Mouse (Mus musculus) urinary bladder, postnatal 14 days (tissue): ENCODE results near the gene Reps1.
"Not testable (repeated sequence)": the region's sequence is repeated elsewhere in the genome, so short reads cannot be mapped to it uniquely, and the experiment has no call there.

ENCODE experiments used
- DNase-seq: peaks from one replicate; pipeline ENCODE4 v3.0.0; 2021; ENCODE audit warnings: low spot score

Gene Reps1

GRCm38 (mm10) chr10:18064606-18065228 is 9.1 kb downstream of the Reps1 start:
- DNase-seq = no peak

GRCm38 (mm10) chr10:18066031-18066439 is 10.4 kb downstream of the Reps1 start:
- no peak for DNase-seq

GRCm38 (mm10) chr10:18067761-18068446 is 12.2 kb downstream of the Reps1 start:
- DNase-seq = no peak

DNA sequence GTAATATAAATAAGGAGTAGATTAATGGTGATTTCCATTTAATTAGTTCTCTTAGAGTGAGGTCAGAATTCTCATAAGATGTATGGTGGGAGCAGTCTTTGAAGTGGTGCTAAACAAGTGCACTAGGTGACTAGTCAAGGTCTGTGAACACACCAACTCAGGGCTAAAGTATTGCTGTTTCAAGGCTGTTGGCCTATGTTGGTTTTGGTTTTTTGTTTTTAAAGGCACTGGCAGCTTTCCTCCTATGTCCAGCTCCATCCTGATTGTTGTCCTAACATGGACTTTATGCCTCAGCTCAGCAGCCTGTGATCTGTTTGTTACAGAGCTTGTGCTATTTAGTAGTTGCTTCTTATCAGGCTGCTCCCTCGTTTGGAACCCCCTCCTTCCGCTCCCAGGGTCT is 13.2 kb downstream of the Reps1 start:
- no peak for DNase-seq

GRCm38 (mm10) chr10:18069576-18069975 is 13.9 kb downstream of the Reps1 start:
- DNase-seq = no peak

DNA sequence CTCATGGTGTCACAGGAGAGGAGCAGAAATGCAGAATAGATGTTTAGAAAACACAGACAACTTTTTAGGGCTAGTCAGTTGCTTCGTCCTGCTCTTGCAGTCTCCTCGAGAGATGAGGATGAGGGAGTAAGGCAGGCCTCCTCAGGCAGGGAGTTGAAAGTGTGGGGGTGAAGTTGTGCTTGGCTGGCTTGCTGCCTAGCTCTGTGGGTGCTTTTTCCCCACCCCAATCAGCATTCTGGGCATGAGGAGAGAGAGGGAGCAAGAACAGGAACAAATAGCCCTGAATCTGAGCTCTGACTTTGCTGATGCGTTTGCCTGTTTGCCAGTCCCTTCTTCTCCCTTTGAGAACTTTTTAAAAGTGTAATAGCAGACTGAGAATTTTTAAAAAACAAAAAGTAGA is 14.5 kb downstream of the Reps1 start:
- DNase-seq = peak; percentile 18

GRCm38 (mm10) chr10:18070616-18071015 is 15.0 kb downstream of the Reps1 start:
- no peak for DNase-seq

DNA sequence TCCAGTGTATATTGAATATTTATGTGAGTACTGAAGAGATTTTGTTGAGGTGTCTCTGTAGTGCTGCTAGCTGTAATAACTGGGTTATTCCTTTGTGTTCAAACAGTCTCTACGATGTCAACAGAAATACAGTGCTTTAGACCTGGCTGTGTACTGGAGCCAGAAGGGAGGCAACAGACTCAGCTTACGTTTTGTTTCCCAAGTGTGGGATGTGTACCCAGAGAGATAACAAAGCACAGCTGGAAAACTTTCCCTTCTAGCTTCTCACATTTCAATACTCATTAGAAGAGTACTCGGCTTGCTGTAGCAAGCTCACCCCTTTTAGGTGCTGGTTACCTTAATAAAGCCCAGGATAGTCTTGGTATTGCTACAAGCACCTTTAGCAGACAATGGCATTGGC is 17.2 kb downstream of the Reps1 start:
- DNase-seq = no peak

DNA sequence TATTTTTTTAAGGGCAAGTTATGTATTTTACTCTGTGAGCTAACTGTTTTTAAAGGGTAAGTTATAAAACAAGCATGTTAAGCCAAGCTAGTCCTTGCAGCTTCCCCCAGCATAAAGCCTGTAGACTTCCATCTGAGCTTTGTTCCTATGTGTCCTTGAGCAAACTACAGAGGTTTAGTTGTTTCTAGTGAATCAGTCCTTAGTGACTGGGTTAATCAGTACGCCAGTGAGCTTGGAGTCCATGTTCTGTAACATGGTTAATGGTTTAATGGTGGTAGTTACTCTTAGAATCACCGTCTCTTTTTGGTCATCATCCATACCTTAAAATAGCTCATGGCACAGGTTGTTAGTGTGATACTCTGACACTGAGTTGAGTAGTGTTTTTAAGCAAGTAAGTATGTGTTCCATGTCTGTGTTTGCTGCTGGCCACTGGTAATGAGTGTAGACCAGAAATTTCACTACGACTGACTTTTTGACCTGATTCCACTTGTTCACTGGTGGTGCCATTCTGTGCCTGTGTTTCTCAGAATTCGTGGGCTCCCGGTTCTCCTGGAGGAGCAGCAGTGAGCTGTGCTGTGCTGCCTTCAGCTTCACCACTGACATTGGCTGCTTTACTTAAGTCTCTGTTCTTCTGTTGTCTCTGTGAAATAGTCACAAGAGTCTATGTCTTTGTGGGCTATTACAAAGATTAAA is 18.9 kb downstream of the Reps1 start:
- no peak for DNase-seq

- no peak for DNase-seq
These were observed 20.2 kb downstream of the Reps1 start for GRCm38 (mm10) chr10:18075845-18076244.

DNA sequence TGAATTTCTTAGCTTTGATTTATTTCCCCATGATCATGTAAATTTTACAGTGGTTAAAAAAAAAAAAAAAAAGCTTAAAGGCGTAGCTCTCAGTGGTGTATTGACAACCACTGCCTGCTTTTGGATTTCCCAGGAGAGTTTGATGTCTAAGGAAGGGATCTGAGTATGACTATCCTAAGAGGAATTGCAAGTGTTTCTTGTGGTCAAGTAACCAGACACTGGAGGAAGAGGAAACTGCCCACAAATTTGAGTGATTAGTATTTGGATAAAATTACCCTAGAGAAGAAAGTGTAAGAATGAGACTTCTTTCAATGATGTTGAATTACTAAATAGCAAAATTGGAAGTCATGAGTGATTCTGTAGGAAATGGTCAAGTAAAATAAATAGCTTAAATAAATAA is 25.9 kb downstream of the Reps1 start:
- DNase-seq = no peak

GRCm38 (mm10) chr10:18082772-18083171 is 27.1 kb downstream of the Reps1 start:
- DNase-seq = no peak

GRCm38 (mm10) chr10:18090691-18091090 is 35.0 kb downstream of the Reps1 start:
- no peak for DNase-seq

DNA sequence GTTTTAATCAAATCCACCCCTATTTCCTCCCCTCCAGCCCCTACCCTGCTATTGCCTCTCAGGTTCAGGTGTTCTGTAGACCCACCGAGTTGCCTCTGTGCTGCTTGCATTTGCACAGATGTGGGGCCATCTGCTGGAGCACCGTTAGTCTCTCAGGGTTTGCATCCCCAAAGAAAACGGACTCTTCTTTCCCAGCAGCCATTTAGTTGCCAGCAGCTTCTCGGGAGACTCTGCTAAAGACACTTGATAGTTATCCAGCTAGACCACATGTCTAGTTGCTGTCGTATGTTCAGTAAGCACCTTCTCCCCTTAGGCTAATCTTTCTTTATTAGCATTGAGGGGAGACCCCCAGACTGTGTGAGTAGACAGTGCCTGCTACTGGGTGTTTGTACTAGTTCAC is 46.5 kb downstream of the Reps1 start:
- no peak for DNase-seq

GRCm38 (mm10) chr10:18107471-18107870 is 51.8 kb downstream of the Reps1 start:
- DNase-seq = no peak

GRCm38 (mm10) chr10:18110940-18111339 is 55.3 kb downstream of the Reps1 start:
- no peak for DNase-seq

GRCm38 (mm10) chr10:18113473-18114093 is 57.9 kb downstream of the Reps1 start:
- DNase-seq = no peak

GRCm38 (mm10) chr10:18118336-18118735 is 62.7 kb downstream of the Reps1 start:
- DNase-seq = no peak

DNA sequence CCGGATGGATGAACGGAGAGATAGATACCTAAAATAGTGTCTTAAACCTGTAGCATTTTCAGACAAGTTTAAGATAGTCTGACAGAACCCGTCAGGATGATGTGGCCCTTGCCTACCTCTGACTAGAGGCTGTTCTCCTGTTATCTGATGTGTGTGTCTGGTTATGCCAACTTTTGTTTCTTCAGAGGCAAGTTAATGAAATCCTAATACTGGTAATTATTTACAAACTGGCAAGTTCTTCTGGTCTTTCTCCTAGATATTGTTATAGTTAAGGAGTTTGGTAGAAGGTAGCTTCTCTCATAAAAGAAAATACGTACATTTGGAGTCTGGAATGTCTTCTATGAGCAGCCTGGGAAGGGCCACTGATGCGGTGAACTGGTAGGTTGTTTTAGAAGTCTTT is 74.6 kb downstream of the Reps1 start:
- no peak for DNase-seq

DNA sequence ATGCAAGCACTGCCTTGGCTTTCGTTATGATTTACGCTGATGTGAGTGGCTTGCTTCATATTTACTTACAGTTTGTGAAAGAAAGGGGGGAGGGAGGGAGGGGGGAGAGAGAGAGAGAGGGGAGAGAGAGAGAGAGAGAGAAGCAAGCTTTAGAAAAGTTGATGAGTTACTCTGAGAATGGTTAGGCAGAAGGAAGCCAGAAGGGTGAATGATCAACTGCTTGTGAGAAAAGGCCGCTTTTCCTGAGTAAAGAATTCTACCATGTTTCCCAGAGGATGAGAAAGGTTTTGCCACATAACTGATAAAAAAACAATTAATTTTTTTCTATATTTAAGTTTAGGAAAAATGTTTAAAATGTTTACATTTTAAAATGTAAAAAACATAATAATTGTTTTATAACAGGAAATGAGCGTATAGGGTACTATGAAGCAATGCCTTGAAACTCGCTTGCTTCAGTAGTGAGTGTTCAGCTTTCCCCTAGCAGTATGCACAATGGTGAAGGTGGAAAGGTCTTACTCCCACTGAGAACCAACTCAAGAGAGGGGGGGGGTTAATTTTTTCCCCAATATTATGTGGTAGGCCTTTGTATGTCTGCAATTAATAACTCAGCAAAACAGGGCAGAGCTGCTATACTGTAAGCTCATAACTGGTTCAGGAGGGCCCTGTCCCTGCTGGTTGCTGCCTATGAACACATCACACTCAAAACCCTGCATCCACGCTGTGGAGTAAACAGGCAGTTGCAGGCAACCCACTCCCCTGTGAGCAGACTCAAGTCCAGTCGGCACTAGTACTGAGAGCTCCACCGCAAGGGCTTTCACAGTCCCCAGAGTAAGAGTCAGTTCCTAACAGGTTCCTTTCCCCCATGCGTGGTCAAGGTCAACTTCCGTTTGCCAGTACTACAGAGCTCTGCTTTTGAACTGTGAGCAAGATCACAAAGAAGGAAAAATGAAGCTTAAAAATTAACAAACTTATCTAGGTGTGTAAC is 76.3 kb downstream of the Reps1 start:
- DNase-seq = no peak

DNA sequence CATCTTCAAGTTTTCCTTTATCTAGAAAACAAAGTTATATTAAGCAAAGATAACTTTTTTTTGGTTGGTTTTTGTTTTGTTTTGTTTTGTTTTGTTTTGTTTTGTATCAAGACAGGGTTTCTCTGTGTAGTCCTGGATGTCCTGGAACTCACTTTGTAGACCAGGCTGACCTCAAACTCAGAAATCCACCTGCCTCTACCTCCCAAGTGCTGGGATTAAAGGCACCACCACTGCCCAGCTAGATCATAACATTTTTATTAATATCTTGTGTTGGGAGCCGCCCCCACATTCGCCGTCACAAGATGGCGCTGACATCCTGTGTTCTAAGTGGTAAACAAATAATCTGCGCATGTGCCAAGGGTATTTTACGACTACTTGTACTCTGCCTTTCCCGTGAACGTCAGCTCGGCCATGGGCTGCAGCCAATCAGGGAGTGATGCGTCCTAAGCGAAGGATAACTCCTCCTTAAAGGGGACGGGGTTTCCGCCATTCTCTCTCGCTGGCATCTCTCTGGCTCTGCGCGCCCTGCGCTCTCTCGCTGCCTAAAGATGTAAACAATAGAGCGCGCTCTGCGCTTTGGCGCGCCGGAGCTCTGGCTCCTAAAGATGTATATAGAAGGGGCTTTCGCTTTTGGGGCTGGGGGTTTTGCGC is 83.3 kb downstream of the Reps1 start:
- not testable (repeated sequence) for DNase-seq
